Mouse (Mus musculus): ENCODE measurements around the gene Tceal7.
A peak's percentile ranks its signal among the peaks of the same experiment; 100 is the strongest.
"Not testable (repeated sequence)": the region's sequence is repeated elsewhere in the genome, so short reads cannot be mapped to it uniquely, and the experiment has no call there.

Tceal7 gene

DNA sequence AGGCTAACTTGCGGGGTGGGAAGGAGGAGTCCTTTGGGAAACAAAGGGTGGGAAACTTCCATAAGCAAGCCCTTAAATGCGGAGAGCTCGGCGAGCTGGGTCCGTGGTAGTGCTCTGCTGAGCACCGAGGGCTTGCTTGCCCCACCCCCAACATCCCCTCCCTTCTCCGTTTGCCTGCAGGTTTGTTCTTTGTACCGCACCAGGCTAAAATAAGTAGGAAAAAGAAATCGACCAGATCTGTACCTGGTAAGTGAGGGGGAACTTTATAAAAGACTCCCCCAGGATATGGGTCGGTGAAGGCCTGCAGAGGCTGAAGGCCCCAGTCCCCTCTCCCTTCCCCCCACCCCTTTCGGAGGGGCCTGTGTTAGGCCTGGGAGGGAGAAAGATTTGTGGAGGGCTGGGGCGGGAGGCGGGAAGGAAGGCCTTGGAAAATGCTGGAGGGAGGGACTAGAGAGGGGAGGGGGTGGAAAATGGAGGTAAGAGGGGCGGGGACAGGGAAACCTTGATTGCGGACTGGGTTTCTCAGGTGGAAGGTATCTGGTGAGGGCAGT, 31.0 kb downstream of the Tceal7 start:
- DNase-seq (ENCODE audit: extremely low read depth, low read depth, low spot score): no peak

DNA sequence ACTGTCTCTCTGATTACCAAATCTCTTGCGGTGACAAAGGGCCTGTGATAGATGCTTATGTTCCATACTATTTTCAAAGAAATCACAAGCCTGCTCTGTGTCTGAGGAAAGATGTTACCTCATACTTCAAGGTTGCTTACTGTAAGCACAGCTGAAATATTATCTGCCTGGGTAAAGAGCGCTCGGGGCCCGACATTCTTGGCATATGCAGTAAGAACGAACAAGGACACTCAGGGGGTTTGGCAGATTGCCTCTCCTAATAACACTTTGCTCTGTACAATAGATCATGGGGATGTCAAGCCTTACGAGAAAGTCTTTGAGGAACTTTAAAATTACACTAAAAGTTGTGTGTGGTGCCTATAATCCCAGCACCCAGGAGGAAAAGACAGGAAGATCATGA, 34.2 kb downstream of the Tceal7 start:
- peak; percentile 65 for DNase-seq (ENCODE audit: extremely low read depth, low read depth, low spot score)

DNA sequence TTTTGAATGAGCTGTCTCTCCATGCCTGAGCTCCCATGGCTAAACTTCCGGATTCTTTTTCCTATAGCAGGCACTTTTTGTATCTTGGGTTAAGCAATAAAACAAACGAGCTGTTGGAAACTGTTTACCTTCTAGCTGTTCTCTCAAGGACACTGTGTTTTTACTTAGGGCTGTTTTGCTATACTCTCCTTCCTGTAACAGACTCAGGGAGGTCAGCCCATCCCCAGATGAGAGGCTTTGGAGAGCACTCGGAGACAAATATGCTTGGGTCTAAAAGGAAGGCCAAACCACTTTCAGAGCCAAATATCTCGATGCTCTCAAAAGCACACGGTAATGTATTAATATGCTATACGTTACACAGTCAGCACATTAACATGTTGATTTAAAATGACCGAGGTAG, 35.1 kb downstream of the Tceal7 start:
- no peak for DNase-seq (ENCODE audit: extremely low read depth, low read depth, low spot score)

DNA sequence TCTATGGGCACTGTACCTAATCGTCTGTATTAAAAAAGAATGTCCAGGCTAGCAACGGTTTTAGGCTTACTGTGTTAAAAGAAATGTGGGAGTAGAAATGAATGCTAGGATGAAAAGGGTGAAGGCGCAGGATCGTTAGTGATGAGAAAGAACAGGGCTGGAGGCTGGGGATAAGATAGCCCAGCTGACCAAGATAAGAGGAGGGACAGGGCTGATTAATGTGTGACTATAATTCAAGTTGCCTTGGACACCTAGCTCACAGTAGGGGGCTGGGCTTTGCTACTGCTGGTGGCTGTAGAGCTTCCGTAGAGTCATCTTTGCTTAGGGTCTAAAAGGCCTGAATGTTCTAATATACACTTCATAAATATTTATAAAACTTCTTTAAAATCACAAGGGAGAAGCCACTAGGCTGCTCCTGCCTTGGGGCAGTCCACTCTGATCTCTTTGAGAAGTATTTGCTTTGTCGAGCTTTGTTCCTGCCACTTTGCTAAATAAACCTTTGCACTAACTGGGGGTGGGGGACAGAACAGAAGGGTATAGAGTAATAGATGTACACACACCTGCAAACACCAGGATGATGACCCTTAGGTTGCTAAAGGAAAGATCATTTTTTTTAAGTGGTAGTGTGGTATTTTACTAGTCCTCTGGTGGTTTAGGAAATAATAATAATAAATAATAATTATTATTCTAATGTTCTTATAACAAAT, 37.6 kb downstream of the Tceal7 start:
- DNase-seq (ENCODE audit: extremely low read depth, low read depth, low spot score): no peak

DNA sequence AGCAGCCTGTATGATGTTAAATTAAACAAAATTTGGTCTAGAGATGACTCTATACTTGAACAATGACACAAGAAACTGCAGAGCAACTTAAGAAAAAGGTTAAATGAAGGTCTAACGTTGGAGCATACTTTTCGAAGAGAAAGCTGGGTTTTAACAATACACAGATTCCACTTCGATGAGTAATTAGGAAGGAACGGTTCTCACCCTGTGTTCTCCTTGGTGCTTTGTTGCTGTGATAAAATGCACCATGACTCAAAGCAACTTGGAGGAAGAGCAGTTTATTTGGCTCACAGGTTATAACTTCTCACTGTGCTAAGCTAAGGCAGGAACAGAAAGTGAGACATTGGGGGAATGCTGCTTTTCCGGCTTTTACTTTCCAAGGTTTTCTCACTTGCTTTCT, 53.1 kb downstream of the Tceal7 start:
- no peak for DNase-seq (ENCODE audit: extremely low read depth, low read depth, low spot score)

DNA sequence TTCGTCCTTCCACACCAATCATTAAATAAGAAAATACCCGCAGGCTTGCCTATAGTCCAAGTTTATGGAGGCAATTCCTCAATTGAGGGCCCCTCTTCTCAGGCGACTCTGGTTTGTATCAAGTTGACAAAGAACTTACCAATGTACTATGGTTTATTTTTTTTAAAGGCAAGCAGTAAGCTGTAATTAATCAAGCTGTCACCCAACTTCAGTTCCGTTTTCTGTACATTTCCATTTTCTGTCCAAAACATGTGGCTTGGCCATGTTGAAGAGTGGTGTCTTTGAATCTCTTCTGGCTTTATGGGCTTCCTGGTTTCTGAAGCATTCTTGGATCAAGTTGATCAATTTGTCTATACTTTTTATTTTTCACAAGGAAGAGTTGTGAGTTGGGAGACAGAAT, 53.6 kb downstream of the Tceal7 start:
- DNase-seq (ENCODE audit: extremely low read depth, low read depth, low spot score): no peak

DNA sequence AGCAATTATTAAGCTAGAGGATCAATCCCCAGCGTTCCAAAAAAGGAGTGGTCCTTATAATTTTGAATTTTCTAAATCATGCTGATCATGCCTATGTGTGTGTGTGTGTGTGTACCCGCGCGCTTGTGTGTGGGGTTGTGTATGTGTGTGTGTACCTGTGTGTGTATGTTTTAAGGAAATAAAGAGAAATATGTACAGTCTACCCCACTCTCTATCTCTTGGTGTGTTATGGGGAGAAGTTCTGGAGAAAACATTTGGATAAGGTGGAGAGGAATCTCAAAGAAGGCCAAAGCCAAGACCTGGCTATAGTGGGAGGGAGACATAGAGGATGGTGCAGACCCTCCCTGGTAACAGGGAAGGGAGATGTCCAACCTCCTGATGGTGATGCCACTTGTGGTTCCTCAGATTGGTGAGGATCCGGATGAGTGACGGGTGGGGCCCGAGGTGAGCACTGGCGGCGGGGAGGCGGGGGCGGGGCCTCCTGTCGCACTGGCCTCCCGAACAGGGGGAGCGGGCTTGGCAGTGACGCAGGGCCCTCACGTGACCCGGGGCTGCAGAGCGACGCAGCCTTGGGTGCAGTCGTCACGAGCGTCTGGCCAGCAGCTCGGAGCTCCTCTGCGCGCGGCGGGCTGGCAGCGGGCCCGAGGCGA, 55.3 kb downstream of the Tceal7 start, which contains the start of gene Bex3:
Gene Bex3 (plus strand): TSS at position 511 of the 650 bp plus-strand sequence.
- not testable (repeated sequence) for DNase-seq (ENCODE audit: extremely low read depth, low read depth, low spot score)

DNA sequence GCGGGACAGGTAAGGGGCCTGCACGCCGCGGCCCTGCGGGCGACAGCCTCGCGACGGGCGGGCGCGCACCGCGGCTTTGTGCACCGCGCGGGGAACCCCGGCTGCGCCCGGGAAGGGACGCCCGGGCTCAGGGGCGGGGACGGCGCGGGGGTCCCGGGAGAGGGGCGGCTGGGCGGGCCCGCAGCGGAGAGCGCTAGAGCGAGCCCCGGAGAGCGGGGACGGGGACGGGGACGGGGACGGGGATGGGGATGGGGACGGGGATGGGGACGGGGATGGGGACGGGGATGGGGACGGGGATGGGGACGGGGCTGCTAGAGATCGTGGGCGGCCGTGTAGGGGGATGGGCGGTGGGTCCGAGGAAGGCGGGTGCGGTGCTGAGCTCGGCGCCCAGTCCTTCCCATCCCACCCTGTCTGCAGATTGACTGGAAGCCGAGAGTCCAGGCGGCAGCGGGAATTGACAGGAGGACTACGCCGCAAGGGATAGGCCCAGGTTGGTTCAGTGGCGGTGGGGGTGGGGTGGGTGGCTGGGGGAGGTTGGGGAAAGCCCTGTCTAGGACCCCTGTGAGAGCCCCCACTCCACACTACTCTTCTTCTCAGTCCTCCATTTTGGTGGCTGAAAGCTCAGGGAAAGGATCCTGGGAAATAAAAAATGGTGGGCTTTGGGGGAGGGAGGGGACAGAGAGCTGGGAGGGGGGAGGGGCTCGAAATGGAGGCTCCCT, 56.0 kb downstream of the Tceal7 start:
- DNase-seq (ENCODE audit: extremely low read depth, low read depth, low spot score): not testable (repeated sequence)

DNA sequence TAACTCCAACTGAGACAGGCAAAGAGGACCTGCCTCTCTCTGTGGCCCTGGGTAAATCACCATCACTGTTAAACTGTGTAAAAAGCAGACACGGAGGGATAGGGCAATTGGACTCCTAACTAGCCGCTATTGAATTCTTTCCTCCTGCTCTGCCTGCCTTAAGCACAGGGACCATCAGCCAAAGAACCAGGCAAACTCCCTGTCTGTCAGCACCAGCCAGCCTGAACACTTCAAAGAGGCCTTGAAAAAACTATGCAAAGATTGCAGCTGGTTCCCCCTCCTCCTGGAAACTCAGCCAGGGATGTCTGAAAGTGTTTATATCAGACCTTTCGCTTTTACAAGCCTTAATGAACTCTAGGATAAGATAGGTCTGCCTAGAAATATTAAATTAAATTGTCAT, 60.0 kb downstream of the Tceal7 start:
- no peak for DNase-seq (ENCODE audit: extremely low read depth, low read depth, low spot score)

DNA sequence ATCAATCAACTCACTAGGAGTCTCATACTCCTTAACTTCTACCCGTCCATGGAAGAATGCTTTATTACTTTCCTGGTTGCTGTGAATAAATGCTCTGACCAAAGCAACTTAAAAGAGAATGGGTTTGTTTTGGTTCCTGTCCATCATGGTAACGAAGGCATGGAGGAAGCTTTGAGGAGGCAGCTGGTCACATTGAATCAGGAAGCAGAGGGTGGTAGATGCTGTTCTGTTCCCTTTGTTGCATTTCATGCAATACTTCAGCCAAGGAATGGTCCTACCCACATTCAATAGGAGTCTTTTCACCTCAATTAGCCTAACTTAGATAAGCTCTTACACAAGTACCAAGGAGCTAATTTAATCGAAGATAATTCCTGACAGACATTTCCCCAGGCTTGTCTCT, 60.8 kb downstream of the Tceal7 start:
- DNase-seq (ENCODE audit: extremely low read depth, low read depth, low spot score): no peak

Data from fat pad, adult 2 months (tissue).